15 mouse cellular contexts compared by ENCODE assay signal in genomic region chr11:73037691-73038090, GRCm38 (mm10). TPM values are rescaled to one million over a fixed set of nuclear protein-coding genes. Genes with fewer than 3 reads are reported as not detected.
"Had no signal": no experiment of that assay in that cellular context is flagged by ENCODE, and none has a peak within 500 bp of the region (broad histone marks: within the 10 kb centered on the region; RNA-seq: fewer than 3 reads in every experiment).

No protein-coding gene starts in this region.

- H3K9ac ChIP-seq: intestine, embryonic 15.5 days; limb, embryonic 12.5 days; liver, embryonic 13.5 days; liver, postnatal 0 days; lung, embryonic 15.5 days; midbrain, embryonic 13.5 days; neural tube, embryonic 15.5 days had no signal

- H3K9me3 ChIP-seq: intestine, embryonic 15.5 days; limb, embryonic 12.5 days; liver, embryonic 13.5 days; lung, embryonic 15.5 days; megakaryocyte, embryonic 14.5 days; midbrain, embryonic 13.5 days; neural tube, embryonic 15.5 days had no signal

- ATAC-seq: midbrain, embryonic 13.5 days had no signal

- H3K4me3 ChIP-seq: intestine, embryonic 15.5 days; layer of hippocampus, adult 2 months; limb, embryonic 12.5 days; liver, embryonic 13.5 days; lung, embryonic 15.5 days; megakaryocyte, embryonic 14.5 days; midbrain, embryonic 13.5 days; neural tube, embryonic 15.5 days had no signal

- H3K4me1 ChIP-seq: limb, embryonic 12.5 days; liver, embryonic 13.5 days; lung, embryonic 15.5 days; midbrain, embryonic 13.5 days; neural tube, embryonic 15.5 days had no signal

- H3K36me3 ChIP-seq: limb, embryonic 12.5 days; liver, embryonic 13.5 days; lung, embryonic 15.5 days had no signal

- DNase-seq: liver; liver, embryonic 13.5 days; liver, postnatal 0 days; lung, postnatal 14 days; right cerebral cortex, adult 18-20 months; right cerebral cortex, postnatal 25 days; thymus, postnatal 36 days had no signal

- H3K27me3 ChIP-seq: intestine, embryonic 15.5 days; limb, embryonic 12.5 days; liver, embryonic 13.5 days; lung, embryonic 15.5 days; megakaryocyte, embryonic 14.5 days; midbrain, embryonic 13.5 days; neural tube, embryonic 15.5 days had no signal

- H3K4me2 ChIP-seq: intestine, embryonic 15.5 days; limb, embryonic 12.5 days; liver, embryonic 13.5 days; lung, embryonic 15.5 days; midbrain, embryonic 13.5 days; neural tube, embryonic 15.5 days had no signal

- H3K27ac ChIP-seq: intestine, embryonic 15.5 days; limb, embryonic 12.5 days; liver, embryonic 13.5 days; lung, embryonic 15.5 days; macrophage; midbrain, embryonic 13.5 days; neural tube, embryonic 15.5 days had no signal

RNA-seq across cellular contexts. Expression of gene Camkk1, which starts 18.9 kb away (rescaled TPM):
- polyA plus RNA-seq: macrophage had no signal
